8 mouse cellular contexts compared by ENCODE assay signal in genomic region chr9:64702937-64703336, GRCm38 (mm10). TPM values are rescaled to one million over a fixed set of nuclear protein-coding genes. Genes with fewer than 3 reads are reported as not detected.
A peak's percentile ranks its signal among the peaks of the same experiment; 100 is the strongest.
DNase-seq lines count a peak whose midpoint lies in the region; ATAC-seq and TF ChIP-seq lines count a peak whose summit lies in the region.

No protein-coding gene starts in this region.

- peak; percentile 27 to 77; a peak in 3 of 4 replicates for TF ChIP-seq EP300 in MEL (IDR thresholded peaks at IDR 0.05; ENCODE audit: low read depth in 1 of 2, low read length in 2 of 2)

- intact Hi-C loops in heart, postnatal 10 days (cut with DNase I): no loop called here

- no peaks in the 10 kb centered on the region for H3K79me2 ChIP-seq in MEL (ENCODE audit: control insufficient read depth, insufficient read depth, low read length, poor library complexity)

- no peak for DNase-seq in kidney, adult 11 months
- peak; percentile 93 for DNase-seq in MEL (ENCODE audit: low read depth, low spot score)
- peak; percentile 34 to 41 for DNase-seq in heart, postnatal 10 days
- peak; percentile 52 for DNase-seq in lung, postnatal 10 days
- DNase-seq in embryo, embryonic 10 days (ENCODE audit: low spot score): no peak
- no peak for DNase-seq in hindbrain, embryonic 14.5 days (ENCODE audit: low spot score)
- no peak for DNase-seq in adrenal gland, postnatal 25 days

- 0 out of 2 replicates have a peak overlapping the region, but pooled peaks have one; percentile 45 for H3K27ac ChIP-seq in kidney, embryonic 15.5 days
- no peak overlapping the region for H3K27ac ChIP-seq in MEL (ENCODE audit: control insufficient read depth, low read depth, low read length)
- no peak overlapping the region for H3K27ac ChIP-seq in hindbrain, embryonic 14.5 days

- ATAC-seq in kidney, embryonic 15.5 days (replicated peaks; ENCODE audit: low FRiP score): no peak
- no peak for ATAC-seq in hindbrain, embryonic 14.5 days (ENCODE audit: low FRiP score)

- no peak overlapping the region for H3K9ac ChIP-seq in kidney, embryonic 15.5 days
- H3K9ac ChIP-seq in MEL (ENCODE audit: control insufficient read depth, low read depth, low read length, poor library complexity, severe bottlenecking): no peak overlapping the region
- H3K9ac ChIP-seq in hindbrain, embryonic 14.5 days: no peak overlapping the region

- no peak; the same call in 1 of the 2 replicates for TF ChIP-seq RAD21 in MEL (IDR thresholded peaks at IDR 0.05; ENCODE audit: low read depth, low read length)

- no peak overlapping the region for H3K4me2 ChIP-seq in kidney, embryonic 15.5 days
- no peak overlapping the region for H3K4me2 ChIP-seq in hindbrain, embryonic 14.5 days (replicated peaks)

- peaks cover 41% of the 10 kb centered on the region for H3K4me1 ChIP-seq in kidney, embryonic 15.5 days
- H3K4me1 ChIP-seq in MEL (ENCODE audit: control insufficient read depth in 1 of 2, insufficient read depth in 2 of 2, low read length in 2 of 2): peaks cover 0 to 11% of the 10 kb centered on the region in 2 experiments; a peak in 3 of 4 replicates
- no peaks in the 10 kb centered on the region for H3K4me1 ChIP-seq in hindbrain, embryonic 14.5 days (replicated peaks; ENCODE audit: control insufficient read depth, insufficient read depth, low read length)

- no peak for TF ChIP-seq CTCF in MEL (IDR thresholded peaks at IDR 0.05 in 2 of 3, conservative IDR thresholded peaks at IDR 0.05 in 1 of 3; ENCODE audit: control insufficient read depth in 1 of 3, insufficient read depth in 1 of 3, low read depth in 2 of 3, low read length in 3 of 3, poor library complexity in 1 of 3, severe bottlenecking in 1 of 3)

- H3K27me3 ChIP-seq in kidney, embryonic 15.5 days: no peaks in the 10 kb centered on the region
- H3K27me3 ChIP-seq in MEL (ENCODE audit: control insufficient read depth in 1 of 2, insufficient read depth in 2 of 2, low read length in 2 of 2): no peaks in the 10 kb centered on the region
- H3K27me3 ChIP-seq in hindbrain, embryonic 14.5 days (ENCODE audit: control insufficient read depth, insufficient read depth, low read length): no peaks in the 10 kb centered on the region

- H3K9me3 ChIP-seq in kidney, embryonic 15.5 days (replicated peaks): no peaks in the 10 kb centered on the region
- no peaks in the 10 kb centered on the region for H3K9me3 ChIP-seq in MEL (replicated peaks; ENCODE audit: insufficient read depth, low read length)
- H3K9me3 ChIP-seq in hindbrain, embryonic 14.5 days (ENCODE audit: control insufficient read depth, low read length): no peaks in the 10 kb centered on the region

- peaks cover 49% of the 10 kb centered on the region for H3K36me3 ChIP-seq in kidney, embryonic 15.5 days
- peaks cover 0 to 18% of the 10 kb centered on the region in 2 experiments; a peak in 3 of 4 replicates for H3K36me3 ChIP-seq in MEL (ENCODE audit: control insufficient read depth in 1 of 2, insufficient read depth in 2 of 2, low read length in 2 of 2)
- peaks cover 47% of the 10 kb centered on the region for H3K36me3 ChIP-seq in hindbrain, embryonic 14.5 days (replicated peaks; ENCODE audit: control insufficient read depth, insufficient read depth)

- no peak overlapping the region for H3K4me3 ChIP-seq in kidney, embryonic 15.5 days (replicated peaks)
- H3K4me3 ChIP-seq in MEL (ENCODE audit: control insufficient read depth in 1 of 2, insufficient read depth in 1 of 2, low read depth in 2 of 2, low read length in 2 of 2): no peak overlapping the region
- no peak overlapping the region for H3K4me3 ChIP-seq in hindbrain, embryonic 14.5 days (replicated peaks; ENCODE audit: low read length)

- WGBS in kidney, embryonic 15.5 days: 66% methylated on average over 2 of the region's 2 CpGs
- WGBS in hindbrain, embryonic 14.5 days: 82% methylated on average over 2 of the region's 2 CpGs

- TF ChIP-seq POLR2A in MEL (IDR thresholded peaks at IDR 0.05; ENCODE audit: control insufficient read depth in 1 of 2, insufficient read depth in 1 of 2, low read depth in 1 of 2, low read length in 2 of 2, poor library complexity in 1 of 2): no peak

TF ChIP-seq in MEL, 35 proteins besides CTCF, POLR2A, EP300 and RAD21:
- TF ChIP-seq MAFK (IDR thresholded peaks at IDR 0.05; ENCODE audit: borderline replicate concordance, low read depth, low read length) (no peak), MYC (IDR thresholded peaks at IDR 0.05; ENCODE audit: low read depth, low read length) (0 out of 2 replicates have a peak, but pooled peaks have one; percentile 43), ZC3H11A (IDR thresholded peaks at IDR 0.05; ENCODE audit: low read depth, low read length) (no peak), MYB (IDR thresholded peaks at IDR 0.05; ENCODE audit: low read depth, low read length) (no peak), ETS1 (IDR thresholded peaks at IDR 0.05; ENCODE audit: low read depth, low read length) (peak; percentile 92), POLR2AphosphoS2 (IDR thresholded peaks at IDR 0.05; ENCODE audit: low read length) (no peak), JUND (IDR thresholded peaks at IDR 0.05; ENCODE audit: low read depth, low read length) (0 out of 2 replicates have a peak, but pooled peaks have one; percentile 47), MEF2A (IDR thresholded peaks at IDR 0.05; ENCODE audit: extremely low read depth, insufficient replicate concordance, low read depth, low read length, poor library complexity, severe bottlenecking) (no peak), RCOR1 (IDR thresholded peaks at IDR 0.05; ENCODE audit: low read depth, low read length) (no peak; the same call in 1 of the 2 replicates), MAZ (IDR thresholded peaks at IDR 0.05; ENCODE audit: low read depth, low read length) (no peak), ZMIZ1 (IDR thresholded peaks at IDR 0.05; ENCODE audit: low read depth, low read length) (no peak), CHD2 (IDR thresholded peaks at IDR 0.05; ENCODE audit: low read length) (no peak), SIN3A (IDR thresholded peaks at IDR 0.05; ENCODE audit: low read length) (peak; percentile 85), TAL1 (IDR thresholded peaks at IDR 0.05; ENCODE audit: low read length) (no peak), SMC3 (IDR thresholded peaks at IDR 0.05; ENCODE audit: low read depth, low read length) (peak; percentile 25; the same call in 1 of the 2 replicates), HCFC1 (IDR thresholded peaks at IDR 0.05; ENCODE audit: low read depth, low read length) (0 out of 2 replicates have a peak, but pooled peaks have one; percentile 17), TBP (IDR thresholded peaks at IDR 0.05; ENCODE audit: low read depth, low read length) (no peak), ELF1 (IDR thresholded peaks at IDR 0.05; ENCODE audit: low read depth, low read length) (peak; percentile 68), MXI1 (IDR thresholded peaks at IDR 0.05; ENCODE audit: low read depth, low read length) (peak; percentile 67), TCF12 (IDR thresholded peaks at IDR 0.05; ENCODE audit: low read depth, low read length) (no peak), E2F4 (IDR thresholded peaks at IDR 0.05; ENCODE audit: borderline replicate concordance, low read depth, low read length) (no peak), GABPA (IDR thresholded peaks at IDR 0.05; ENCODE audit: low read depth, low read length) (no peak), UBTF (IDR thresholded peaks at IDR 0.05; ENCODE audit: borderline replicate concordance, insufficient read depth, low read depth, low read length) (no peak), BHLHE40 (IDR thresholded peaks at IDR 0.05; ENCODE audit: borderline replicate concordance, low read depth, low read length) (no peak)

RNA-seq across cellular contexts. Expression of gene Rab11a, which starts 34.6 kb away (rescaled TPM):
- 550 and 571 TPM in 2 replicates for polyA plus RNA-seq in kidney, embryonic 15.5 days (2015; fragmentation: Nextera tagmentation; extraction: Ambion mirVana)
- total RNA-seq in MEL (2012; rRNA removed): 93.7 and 114 TPM in 2 replicates
- 100 to 1,000 TPM in 1 of 2 experiments, not detected in 1; 212 TPM for polyA plus RNA-seq in MEL (2012; ENCODE audit: insufficient read depth in 1 of 2, insufficient read length in 2 of 2, low read depth in 1 of 2, low replicate concordance in 2 of 2, missing spikeins in 1 of 2)
- 100 to 1,000 TPM; 274 to 276 TPM for total RNA-seq in heart, postnatal 10 days (2021)
- 450 and 457 TPM in 2 replicates for polyA plus RNA-seq in hindbrain, embryonic 14.5 days (2014; fragmentation: Nextera tagmentation; extraction: Ambion mirVana)
- total RNA-seq in adrenal gland, postnatal 25 days (2021): 217 and 270 TPM in 2 replicates

Comparison
In these comparisons a context has a peak if more than half of its experiments do, and no peak if none do; other contexts are left out.
1. DNase-seq: peak in MEL (single experiment), heart, postnatal 10 days (2 of 2) and lung, postnatal 10 days (single experiment); none in kidney, adult 11 months (single experiment), embryo, embryonic 10 days (single experiment), hindbrain, embryonic 14.5 days (single experiment) and adrenal gland, postnatal 25 days (single experiment).